Mouse (Mus musculus): ENCODE data around the gene Hoxa7. TPM values are rescaled to one million over a fixed set of nuclear protein-coding genes. Genes with fewer than 3 reads are reported as not detected.

Hoxa7 gene
- polyA plus RNA-seq, 1 experiment from 2014 or later = 0.28 TPM

GRCm38 (mm10) chr6:52240389-52241000, 18.8 kb upstream of the Hoxa7 start, which contains the start of gene Hoxa10:
Hoxa10 (minus strand) TSS chr6:52240854.
- no peak for ATAC-seq (ENCODE audit: insufficient number of reproducible peaks, insufficient read depth, low FRiP score, low read depth)
- no peaks in the 10 kb centered on the region for H3K36me3 ChIP-seq (ENCODE audit: control insufficient read depth, insufficient read depth, low read length)
- H3K9ac ChIP-seq (ENCODE audit: low read length) = no peak within 1 kb of the TSS
- peaks cover 3 to 6% of the 10 kb centered on the region in 2 experiments; a peak in 2 of 4 replicates for H3K4me1 ChIP-seq (ENCODE audit: control insufficient read depth in 2 of 2, insufficient read depth in 2 of 2, low read length in 2 of 2)
- H3K27me3 ChIP-seq (ENCODE audit: control insufficient read depth, insufficient read depth, low read length) = peaks cover 99% of the 10 kb centered on the region
- H3K4me2 ChIP-seq (ENCODE audit: low read length) = peak within 1 kb of the TSS; percentile 47
- no peaks in the 10 kb centered on the region for H3K9me3 ChIP-seq (ENCODE audit: control insufficient read depth, low read length)
- under 1% methylated on average over 35 of the region's 35 CpGs for WGBS
- no peak within 1 kb of the TSS for H3K27ac ChIP-seq (replicated peaks in 1 of 2; ENCODE audit: control insufficient read depth in 1 of 2, insufficient read depth in 1 of 2, low read depth in 2 of 2, low read length in 2 of 2)
- peak within 1 kb of the TSS; percentile 10 to 15; a peak in 2 of 4 replicates for H3K4me3 ChIP-seq (ENCODE audit: control insufficient read depth in 1 of 2, insufficient read depth in 1 of 2, low read depth in 1 of 2, low read length in 2 of 2)

GRCm38 (mm10) chr6:52239625-52240388, 18.2 kb upstream of the Hoxa7 start:
- Histone ChIP-seq H3K4me1 (ENCODE audit: control insufficient read depth in 2 of 2, insufficient read depth in 2 of 2, low read length in 2 of 2) (peaks cover under 1 to 3% of the 10 kb centered on the region in 2 experiments; a peak in 2 of 4 replicates), H3K9ac (ENCODE audit: low read length) (no peak overlapping the region), H3K27me3 (ENCODE audit: control insufficient read depth, insufficient read depth, low read length) (peaks cover 99% of the 10 kb centered on the region), H3K36me3 (ENCODE audit: control insufficient read depth, insufficient read depth, low read length) (no peaks in the 10 kb centered on the region), H3K4me3 (ENCODE audit: control insufficient read depth in 1 of 2, insufficient read depth in 1 of 2, low read depth in 1 of 2, low read length in 2 of 2) (peak overlapping the region; percentile 10 to 15; a peak in 2 of 4 replicates), H3K27ac (replicated peaks in 1 of 2; ENCODE audit: control insufficient read depth in 1 of 2, insufficient read depth in 1 of 2, low read depth in 2 of 2, low read length in 2 of 2) (no peak overlapping the region), H3K9me3 (ENCODE audit: control insufficient read depth, low read length) (no peaks in the 10 kb centered on the region), H3K4me2 (ENCODE audit: low read length) (peak overlapping the region; percentile 47)
- no peak for ATAC-seq (ENCODE audit: insufficient number of reproducible peaks, insufficient read depth, low FRiP score, low read depth)
- WGBS = 3% methylated on average over 30 of the region's 30 CpGs

GRCm38 (mm10) chr6:52238976-52239375, 17.3 kb upstream of the Hoxa7 start:
- no peak for ATAC-seq (ENCODE audit: insufficient number of reproducible peaks, insufficient read depth, low FRiP score, low read depth)
- Histone ChIP-seq H3K4me3 (ENCODE audit: control insufficient read depth in 1 of 2, insufficient read depth in 1 of 2, low read depth in 1 of 2, low read length in 2 of 2) (no peak overlapping the region), H3K4me1 (ENCODE audit: control insufficient read depth in 2 of 2, insufficient read depth in 2 of 2, low read length in 2 of 2) (peaks cover 0 to 3% of the 10 kb centered on the region in 2 experiments; a peak in 2 of 4 replicates), H3K27ac (replicated peaks in 1 of 2; ENCODE audit: control insufficient read depth in 1 of 2, insufficient read depth in 1 of 2, low read depth in 2 of 2, low read length in 2 of 2) (no peak overlapping the region), H3K27me3 (ENCODE audit: control insufficient read depth, insufficient read depth, low read length) (peaks cover 100% of the 10 kb centered on the region), H3K9ac (ENCODE audit: low read length) (no peak overlapping the region), H3K4me2 (ENCODE audit: low read length) (no peak overlapping the region), H3K9me3 (ENCODE audit: control insufficient read depth, low read length) (no peaks in the 10 kb centered on the region), H3K36me3 (ENCODE audit: control insufficient read depth, insufficient read depth, low read length) (no peaks in the 10 kb centered on the region)
- 3% methylated on average over 7 of the region's 7 CpGs for WGBS

- 5% methylated on average over 7 of the region's 7 CpGs for WGBS
- ATAC-seq (ENCODE audit: insufficient number of reproducible peaks, insufficient read depth, low FRiP score, low read depth) = no peak
- Histone ChIP-seq H3K9ac (ENCODE audit: low read length) (no peak overlapping the region), H3K4me1 (ENCODE audit: control insufficient read depth in 2 of 2, insufficient read depth in 2 of 2, low read length in 2 of 2) (peaks cover 0 to 3% of the 10 kb centered on the region in 2 experiments; a peak in 2 of 4 replicates), H3K27ac (replicated peaks in 1 of 2; ENCODE audit: control insufficient read depth in 1 of 2, insufficient read depth in 1 of 2, low read depth in 2 of 2, low read length in 2 of 2) (no peak overlapping the region), H3K9me3 (ENCODE audit: control insufficient read depth, low read length) (no peaks in the 10 kb centered on the region), H3K27me3 (ENCODE audit: control insufficient read depth, insufficient read depth, low read length) (peaks cover 100% of the 10 kb centered on the region), H3K4me3 (ENCODE audit: control insufficient read depth in 1 of 2, insufficient read depth in 1 of 2, low read depth in 1 of 2, low read length in 2 of 2) (no peak overlapping the region), H3K36me3 (ENCODE audit: control insufficient read depth, insufficient read depth, low read length) (no peaks in the 10 kb centered on the region), H3K4me2 (ENCODE audit: low read length) (no peak overlapping the region)
Observed at GRCm38 (mm10) chr6:52238155-52238545, 16.5 kb upstream of the Hoxa7 start.

GRCm38 (mm10) chr6:52237346-52238154, 15.9 kb upstream of the Hoxa7 start:
- no peak overlapping the region for H3K4me2 ChIP-seq (ENCODE audit: low read length)
- H3K27me3 ChIP-seq (ENCODE audit: control insufficient read depth, insufficient read depth, low read length) = peaks cover 100% of the 10 kb centered on the region
- WGBS = 12% methylated on average over 10 of the region's 10 CpGs
- H3K9me3 ChIP-seq (ENCODE audit: control insufficient read depth, low read length) = no peaks in the 10 kb centered on the region
- no peaks in the 10 kb centered on the region for H3K36me3 ChIP-seq (ENCODE audit: control insufficient read depth, insufficient read depth, low read length)
- peaks cover 0 to 3% of the 10 kb centered on the region in 2 experiments; a peak in 2 of 4 replicates for H3K4me1 ChIP-seq (ENCODE audit: control insufficient read depth in 2 of 2, insufficient read depth in 2 of 2, low read length in 2 of 2)
- no peak overlapping the region for H3K27ac ChIP-seq (replicated peaks in 1 of 2; ENCODE audit: control insufficient read depth in 1 of 2, insufficient read depth in 1 of 2, low read depth in 2 of 2, low read length in 2 of 2)
- no peak overlapping the region for H3K4me3 ChIP-seq (ENCODE audit: control insufficient read depth in 1 of 2, insufficient read depth in 1 of 2, low read depth in 1 of 2, low read length in 2 of 2)
- ATAC-seq (ENCODE audit: insufficient number of reproducible peaks, insufficient read depth, low FRiP score, low read depth) = no peak
- H3K9ac ChIP-seq (ENCODE audit: low read length) = no peak overlapping the region

- no peak overlapping the region for H3K4me2 ChIP-seq (ENCODE audit: low read length)
- H3K4me3 ChIP-seq (ENCODE audit: control insufficient read depth in 1 of 2, insufficient read depth in 1 of 2, low read depth in 1 of 2, low read length in 2 of 2) = no peak overlapping the region
- H3K27me3 ChIP-seq (ENCODE audit: control insufficient read depth, insufficient read depth, low read length) = peaks cover 100% of the 10 kb centered on the region
- no peak for ATAC-seq (ENCODE audit: insufficient number of reproducible peaks, insufficient read depth, low FRiP score, low read depth)
- H3K27ac ChIP-seq (replicated peaks in 1 of 2; ENCODE audit: control insufficient read depth in 1 of 2, insufficient read depth in 1 of 2, low read depth in 2 of 2, low read length in 2 of 2) = no peak overlapping the region
- no peaks in the 10 kb centered on the region for H3K9me3 ChIP-seq (ENCODE audit: control insufficient read depth, low read length)
- peaks cover 0 to 3% of the 10 kb centered on the region in 2 experiments; a peak in 2 of 4 replicates for H3K4me1 ChIP-seq (ENCODE audit: control insufficient read depth in 2 of 2, insufficient read depth in 2 of 2, low read length in 2 of 2)
- no peak overlapping the region for H3K9ac ChIP-seq (ENCODE audit: low read length)
- no peaks in the 10 kb centered on the region for H3K36me3 ChIP-seq (ENCODE audit: control insufficient read depth, insufficient read depth, low read length)
- WGBS = 11% methylated on average over 3 of the region's 3 CpGs
Observed at GRCm38 (mm10) chr6:52236806-52237205, 15.2 kb upstream of the Hoxa7 start.

- Histone ChIP-seq H3K36me3 (ENCODE audit: control insufficient read depth, insufficient read depth, low read length) (no peaks in the 10 kb centered on the region), H3K27me3 (ENCODE audit: control insufficient read depth, insufficient read depth, low read length) (peaks cover 99% of the 10 kb centered on the region), H3K9ac (ENCODE audit: low read length) (no peak overlapping the region), H3K4me1 (ENCODE audit: control insufficient read depth in 2 of 2, insufficient read depth in 2 of 2, low read length in 2 of 2) (peaks cover 0 to 3% of the 10 kb centered on the region in 2 experiments; a peak in 2 of 4 replicates), H3K4me3 (ENCODE audit: control insufficient read depth in 1 of 2, insufficient read depth in 1 of 2, low read depth in 1 of 2, low read length in 2 of 2) (no peak overlapping the region), H3K27ac (replicated peaks in 1 of 2; ENCODE audit: control insufficient read depth in 1 of 2, insufficient read depth in 1 of 2, low read depth in 2 of 2, low read length in 2 of 2) (no peak overlapping the region), H3K9me3 (ENCODE audit: control insufficient read depth, low read length) (no peaks in the 10 kb centered on the region), H3K4me2 (ENCODE audit: low read length) (no peak overlapping the region)
- WGBS = 21% methylated on average over 6 of the region's 6 CpGs
- ATAC-seq (ENCODE audit: insufficient number of reproducible peaks, insufficient read depth, low FRiP score, low read depth) = no peak
Observed at GRCm38 (mm10) chr6:52235866-52236265, 14.2 kb upstream of the Hoxa7 start.

Data from heart, embryonic 14.5 days (tissue).